Mouse (Mus musculus): ENCODE results near the gene Cnga3. TPM values are rescaled to one million over a fixed set of nuclear protein-coding genes. Genes with fewer than 3 reads are reported as not detected.
A peak's percentile ranks its signal among the peaks of the same experiment; 100 is the strongest.

The Cnga3 gene
- 0.08 TPM in 2 replicates for polyA plus RNA-seq (2015; fragmentation: Nextera tagmentation; extraction: Ambion mirVana)

DNA sequence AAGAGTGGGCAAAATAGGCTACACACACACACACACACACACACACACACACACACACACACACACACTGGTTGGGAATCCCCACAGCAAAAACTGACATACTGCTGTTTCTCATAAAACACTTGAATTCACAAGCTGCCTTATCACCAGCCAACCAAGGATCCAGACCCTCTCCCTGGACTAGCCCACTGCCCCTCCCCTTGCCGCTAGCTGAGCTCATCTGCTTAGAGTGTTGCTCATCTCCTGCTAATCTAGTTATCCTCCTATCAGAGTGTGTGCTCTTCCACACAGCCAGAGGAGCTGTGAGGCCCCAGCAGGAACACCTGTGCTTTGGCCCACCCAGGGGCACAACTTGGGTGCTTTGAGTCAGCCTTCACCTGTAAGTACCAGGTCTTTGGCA is at the start of gene Cnga3:
Gene Cnga3 (plus strand): TSS at position 291 of the 400 bp plus-strand sequence.
- Histone ChIP-seq H3K27me3 (replicated peaks) (0 out of 2 replicates have a peak, but pooled peaks cover 5% of the 10 kb centered on the region), H3K4me3 (replicated peaks) (no peak within 1 kb of the TSS), H3K4me2 (no peak within 1 kb of the TSS), H3K27ac (replicated peaks) (no peak within 1 kb of the TSS), H3K36me3 (no peaks in the 10 kb centered on the region), H3K4me1 (peaks cover 8% of the 10 kb centered on the region), H3K9me3 (replicated peaks) (no peaks in the 10 kb centered on the region), H3K9ac (replicated peaks) (no peak within 1 kb of the TSS)
- 57% methylated on average over 1 of the region's 1 CpGs for WGBS
- ATAC-seq (ENCODE audit: low FRiP score), result no peak

DNA sequence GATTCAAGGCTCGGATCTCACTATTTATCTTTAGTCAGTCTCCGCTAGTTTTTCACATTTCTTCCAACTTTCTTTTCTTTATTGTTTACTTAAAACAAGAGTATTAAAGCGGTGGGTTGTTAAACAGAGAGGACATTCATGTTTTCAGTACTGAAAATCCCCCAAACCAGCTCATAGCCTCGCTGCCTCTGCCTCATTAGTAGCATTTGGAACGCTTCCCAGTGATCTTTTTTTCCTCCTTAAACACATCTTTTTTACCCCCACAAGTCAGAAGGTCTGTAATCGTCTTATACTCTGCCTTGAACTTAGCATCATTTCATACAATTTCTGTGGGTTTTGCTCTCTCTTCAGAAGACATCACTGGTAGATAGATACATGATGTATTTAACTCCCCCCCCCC is 48.2 kb upstream of the Cnga3 start:
- Histone ChIP-seq H3K4me3 (replicated peaks) (no peak overlapping the region), H3K9ac (replicated peaks) (no peak overlapping the region), H3K4me2 (no peak overlapping the region), H3K4me1 (no peaks in the 10 kb centered on the region), H3K27ac (replicated peaks) (no peak overlapping the region), H3K9me3 (replicated peaks) (no peaks in the 10 kb centered on the region), H3K36me3 (no peaks in the 10 kb centered on the region), H3K27me3 (replicated peaks) (no peaks in the 10 kb centered on the region)
- ATAC-seq (ENCODE audit: low FRiP score), result no peak
- 50% methylated on average over 6 of the region's 6 CpGs for WGBS

DNA sequence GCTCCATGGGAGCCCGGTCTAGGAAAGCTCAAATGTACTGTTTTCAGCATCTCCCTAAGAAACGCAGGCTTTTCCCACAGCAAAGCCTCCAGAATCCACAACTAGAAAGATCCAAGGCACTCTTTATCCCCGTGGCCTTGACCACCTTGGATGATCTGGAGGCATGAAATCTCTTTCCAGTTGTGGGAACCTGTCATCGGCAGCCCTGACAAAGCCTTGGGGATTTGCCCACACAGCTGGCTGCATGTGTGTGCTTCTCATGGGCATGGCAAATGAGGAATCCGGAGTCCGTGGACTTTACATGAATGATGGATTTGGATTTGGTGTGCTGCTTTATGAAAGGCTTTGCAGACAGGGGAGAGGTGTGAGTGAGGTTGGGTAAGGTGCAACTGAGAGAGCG is 46.3 kb upstream of the Cnga3 start:
- Histone ChIP-seq H3K27ac (replicated peaks) (no peak overlapping the region), H3K4me1 (no peaks in the 10 kb centered on the region), H3K4me3 (replicated peaks) (no peak overlapping the region), H3K27me3 (replicated peaks) (no peaks in the 10 kb centered on the region), H3K4me2 (no peak overlapping the region), H3K36me3 (no peaks in the 10 kb centered on the region), H3K9me3 (replicated peaks) (no peaks in the 10 kb centered on the region), H3K9ac (replicated peaks) (no peak overlapping the region)
- no peak for ATAC-seq (ENCODE audit: low FRiP score)
- 80% methylated on average over 7 of the region's 7 CpGs for WGBS

DNA sequence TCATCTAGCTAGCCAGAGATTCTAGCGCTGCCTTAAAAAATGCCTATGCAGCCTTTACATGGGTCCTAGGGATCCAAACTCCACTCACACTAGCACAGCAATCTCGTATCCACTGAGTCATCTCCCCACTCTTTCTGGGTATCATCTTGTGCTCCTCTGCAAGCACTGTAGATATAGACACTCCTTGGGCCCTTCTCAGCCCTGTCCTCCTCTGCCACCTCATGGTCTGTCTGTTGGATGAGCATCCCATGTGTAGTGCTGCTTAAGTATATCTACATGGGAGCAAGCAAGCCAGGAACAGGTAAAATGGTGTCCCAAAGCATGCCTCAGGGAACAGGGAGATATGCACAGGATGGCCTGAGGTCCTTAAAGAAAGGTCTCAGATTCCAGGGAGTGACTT is 36.4 kb upstream of the Cnga3 start:
- Histone ChIP-seq H3K36me3 (no peaks in the 10 kb centered on the region), H3K4me1 (no peaks in the 10 kb centered on the region), H3K9me3 (replicated peaks) (no peaks in the 10 kb centered on the region), H3K27ac (replicated peaks) (no peak overlapping the region), H3K9ac (replicated peaks) (no peak overlapping the region), H3K4me2 (no peak overlapping the region), H3K4me3 (replicated peaks) (no peak overlapping the region), H3K27me3 (replicated peaks) (no peaks in the 10 kb centered on the region)
- ATAC-seq (ENCODE audit: low FRiP score), result no peak
- 84% methylated on average over 2 of the region's 2 CpGs for WGBS

DNA sequence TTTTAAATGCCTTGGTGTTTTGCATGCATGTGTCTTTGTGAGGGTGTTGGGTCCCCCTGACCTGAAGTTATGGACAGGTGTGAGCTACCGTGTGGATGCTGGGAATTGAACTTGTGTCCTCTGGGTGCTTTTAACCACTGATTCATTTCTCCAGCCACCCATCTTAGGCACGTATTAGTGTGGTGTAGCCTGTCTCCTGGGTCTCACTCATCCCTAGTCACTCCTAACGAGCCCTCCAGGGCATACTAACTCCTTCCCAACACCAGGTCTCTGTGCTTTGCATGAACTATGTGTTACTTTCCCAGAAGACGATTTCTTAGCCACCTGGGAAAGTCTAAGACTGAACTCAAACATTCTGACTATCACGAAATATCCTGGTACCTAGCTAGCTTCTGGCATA is 34.4 kb upstream of the Cnga3 start:
- ATAC-seq (ENCODE audit: low FRiP score), result no peak
- no peak overlapping the region for H3K4me3 ChIP-seq (replicated peaks)
- H3K36me3 ChIP-seq, result no peaks in the 10 kb centered on the region
- no peak overlapping the region for H3K4me2 ChIP-seq
- H3K27me3 ChIP-seq (replicated peaks), result no peaks in the 10 kb centered on the region
- no peaks in the 10 kb centered on the region for H3K9me3 ChIP-seq (replicated peaks)
- no peaks in the 10 kb centered on the region for H3K4me1 ChIP-seq
- no peak overlapping the region for H3K9ac ChIP-seq (replicated peaks)
- no peak overlapping the region for H3K27ac ChIP-seq (replicated peaks)
- WGBS, result 74% methylated on average over 5 of the region's 5 CpGs

DNA sequence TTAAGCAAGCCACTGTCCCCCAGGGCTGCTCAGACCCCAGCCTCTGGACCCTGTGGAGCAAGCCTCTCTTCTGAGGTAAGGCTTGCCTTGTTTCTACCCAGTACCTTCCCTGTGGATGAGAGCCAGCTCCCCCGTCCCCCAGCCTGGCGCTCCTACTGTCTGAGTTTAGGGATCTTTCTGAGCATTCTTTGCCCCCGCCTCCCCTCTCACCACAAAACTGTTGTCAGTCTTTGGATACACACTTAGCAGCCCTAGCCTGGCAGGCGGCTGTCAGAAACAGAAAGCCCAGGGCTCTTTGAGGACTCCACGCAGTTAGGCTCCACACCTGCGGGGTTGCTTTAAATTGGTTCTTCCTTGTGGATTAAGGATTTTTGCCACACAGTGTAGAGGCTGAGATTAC is 27.2 kb upstream of the Cnga3 start:
- no peaks in the 10 kb centered on the region for H3K4me1 ChIP-seq
- no peaks in the 10 kb centered on the region for H3K9me3 ChIP-seq (replicated peaks)
- WGBS, result 84% methylated on average over 6 of the region's 6 CpGs
- no peak overlapping the region for H3K4me2 ChIP-seq
- H3K27me3 ChIP-seq (replicated peaks), result no peaks in the 10 kb centered on the region
- H3K4me3 ChIP-seq (replicated peaks), result no peak overlapping the region
- H3K27ac ChIP-seq (replicated peaks), result no peak overlapping the region
- H3K9ac ChIP-seq (replicated peaks), result no peak overlapping the region
- no peaks in the 10 kb centered on the region for H3K36me3 ChIP-seq
- no peak for ATAC-seq (ENCODE audit: low FRiP score)

DNA sequence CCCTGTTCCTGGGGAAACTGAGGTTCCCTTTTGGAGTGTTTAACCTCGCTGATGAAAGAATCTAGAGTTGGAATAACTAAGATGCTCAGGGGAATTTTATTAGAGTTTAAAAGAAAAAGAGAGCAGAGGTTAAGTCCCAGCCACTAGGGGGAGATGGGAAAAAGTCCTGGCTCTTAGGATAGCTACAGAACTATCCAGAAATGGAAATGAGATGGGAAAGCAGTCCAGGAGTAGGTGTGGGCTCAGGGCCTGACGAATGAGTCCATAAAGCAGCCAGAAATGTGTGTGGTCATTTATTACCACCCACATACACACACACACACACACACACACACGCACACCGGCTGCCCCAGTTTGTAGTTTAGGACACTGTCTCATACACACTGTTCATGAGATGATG is 19.6 kb upstream of the Cnga3 start:
- H3K4me2 ChIP-seq, result no peak overlapping the region
- no peaks in the 10 kb centered on the region for H3K27me3 ChIP-seq (replicated peaks)
- H3K36me3 ChIP-seq, result no peaks in the 10 kb centered on the region
- no peak for ATAC-seq (ENCODE audit: low FRiP score)
- H3K4me3 ChIP-seq (replicated peaks), result no peak overlapping the region
- no peaks in the 10 kb centered on the region for H3K9me3 ChIP-seq (replicated peaks)
- whole genome bisulfite sequencing, result 66% methylated on average over 4 of the region's 4 CpGs
- H3K27ac ChIP-seq (replicated peaks), result no peak overlapping the region
- no peak overlapping the region for H3K9ac ChIP-seq (replicated peaks)
- H3K4me1 ChIP-seq, result no peaks in the 10 kb centered on the region

DNA sequence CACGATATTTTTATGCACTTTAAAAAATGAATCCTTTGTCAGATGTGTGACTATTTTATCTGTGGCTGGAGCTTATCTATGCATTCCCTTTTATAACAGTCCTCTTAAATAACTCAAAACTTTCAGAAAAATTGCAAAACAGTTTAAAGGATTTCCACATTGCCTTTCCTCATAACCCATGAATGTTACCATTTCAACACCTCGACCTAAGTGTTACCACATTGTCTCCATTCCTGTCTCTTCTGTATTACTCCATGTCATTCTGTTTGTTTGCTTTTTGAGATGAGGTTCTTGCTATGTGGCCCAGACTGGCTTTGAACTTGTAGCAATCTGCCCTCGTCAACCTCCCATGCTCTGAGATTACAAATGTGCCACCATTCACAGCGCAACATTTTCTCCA is 12.8 kb upstream of the Cnga3 start:
- Histone ChIP-seq H3K4me1 (no peaks in the 10 kb centered on the region), H3K4me2 (no peak overlapping the region), H3K36me3 (no peaks in the 10 kb centered on the region), H3K4me3 (replicated peaks) (no peak overlapping the region), H3K9me3 (replicated peaks) (no peaks in the 10 kb centered on the region), H3K9ac (replicated peaks) (no peak overlapping the region), H3K27me3 (replicated peaks) (no peaks in the 10 kb centered on the region), H3K27ac (replicated peaks) (no peak overlapping the region)
- no peak for ATAC-seq (ENCODE audit: low FRiP score)
- WGBS, result 93% methylated on average over 4 of the region's 4 CpGs

DNA sequence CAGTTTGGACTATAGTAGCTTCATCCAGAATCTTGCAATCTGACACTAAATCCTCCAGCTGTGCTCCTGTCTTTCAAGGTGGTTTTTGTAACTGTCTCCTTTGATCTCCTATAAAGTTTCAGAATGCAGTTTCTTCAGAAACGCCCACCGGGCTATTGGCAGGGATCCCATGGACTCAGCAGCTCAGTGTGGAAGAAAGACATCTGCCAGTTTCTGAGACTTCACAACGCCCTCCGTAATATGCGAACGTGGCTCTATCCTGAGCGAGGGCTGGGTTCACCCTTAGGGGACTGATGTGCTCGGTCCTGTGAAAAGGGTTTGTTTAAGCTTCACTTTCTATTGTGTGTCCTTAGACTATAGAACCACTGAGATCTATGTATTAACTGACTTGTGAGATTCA is 6.5 kb upstream of the Cnga3 start:
- no peak overlapping the region for H3K4me2 ChIP-seq
- H3K9me3 ChIP-seq (replicated peaks), result no peaks in the 10 kb centered on the region
- H3K36me3 ChIP-seq, result no peaks in the 10 kb centered on the region
- no peak for ATAC-seq (ENCODE audit: low FRiP score)
- WGBS, result 88% methylated on average over 8 of the region's 8 CpGs
- no peak overlapping the region for H3K27ac ChIP-seq (replicated peaks)
- no peak overlapping the region for H3K4me3 ChIP-seq (replicated peaks)
- no peaks in the 10 kb centered on the region for H3K27me3 ChIP-seq (replicated peaks)
- H3K4me1 ChIP-seq, result no peaks in the 10 kb centered on the region
- no peak overlapping the region for H3K9ac ChIP-seq (replicated peaks)

DNA sequence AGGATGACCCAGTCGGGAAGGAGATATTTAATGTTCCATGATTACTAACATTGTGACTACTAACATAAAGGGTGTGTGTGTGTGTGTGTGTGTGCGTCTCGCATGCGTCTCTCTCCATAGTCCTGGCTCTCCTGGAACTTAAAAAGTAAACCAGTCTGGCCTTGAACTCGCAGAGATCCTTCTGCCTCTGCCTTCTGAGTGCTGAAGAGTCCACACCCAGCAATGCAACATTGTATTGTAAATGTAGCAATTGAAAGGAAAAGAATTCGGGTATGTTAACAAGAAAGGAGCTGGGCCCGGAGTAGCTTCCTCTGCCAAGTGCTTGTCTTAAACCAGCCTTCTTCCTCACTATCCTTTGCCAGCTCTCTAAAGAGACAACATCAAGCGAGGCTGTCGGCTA is 1.9 kb upstream of the Cnga3 start:
- no peak overlapping the region for H3K4me3 ChIP-seq (replicated peaks)

DNA sequence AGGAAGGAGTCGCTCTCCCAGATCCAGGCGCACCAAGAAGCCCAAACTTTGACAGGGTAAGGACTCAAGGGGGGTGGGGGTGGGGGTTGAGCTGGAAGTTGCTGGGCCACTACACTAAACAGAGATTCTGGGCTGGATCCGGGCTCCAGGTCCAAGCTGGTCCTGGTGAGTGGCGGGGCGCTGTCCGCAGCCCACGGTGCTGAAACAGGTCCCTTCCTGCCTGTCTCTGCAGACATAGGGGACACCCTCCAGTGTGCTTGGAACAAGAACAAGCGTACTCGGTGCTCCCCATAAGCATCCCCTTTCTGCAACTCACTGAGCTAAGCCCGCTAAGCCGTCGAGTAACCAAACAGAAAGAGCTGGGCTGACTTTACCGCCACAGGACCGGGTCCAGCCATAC is 4.2 kb downstream of the Cnga3 start:
- 0 out of 2 replicates have a peak, but pooled peaks cover 5% of the 10 kb centered on the region for H3K27me3 ChIP-seq (replicated peaks)
- no peaks in the 10 kb centered on the region for H3K36me3 ChIP-seq
- H3K4me1 ChIP-seq, result peaks cover 24% of the 10 kb centered on the region
- H3K9ac ChIP-seq (replicated peaks), result no peak overlapping the region
- H3K27ac ChIP-seq (replicated peaks), result no peak overlapping the region
- no peak overlapping the region for H3K4me3 ChIP-seq (replicated peaks)
- no peak overlapping the region for H3K4me2 ChIP-seq
- H3K9me3 ChIP-seq (replicated peaks), result no peaks in the 10 kb centered on the region
- WGBS, result 10% methylated on average over 14 of the region's 14 CpGs
- no peak for ATAC-seq (ENCODE audit: low FRiP score)

More for the DNA sequence above, 1.9 kb upstream of the Cnga3 start:
- no peak overlapping the region for H3K9ac ChIP-seq (replicated peaks)
- H3K27me3 ChIP-seq (replicated peaks), result 0 out of 2 replicates have a peak, but pooled peaks cover 2% of the 10 kb centered on the region
- no peak overlapping the region for H3K4me2 ChIP-seq
- no peaks in the 10 kb centered on the region for H3K4me1 ChIP-seq
- ATAC-seq (ENCODE audit: low FRiP score), result no peak
- H3K27ac ChIP-seq (replicated peaks), result no peak overlapping the region
- no peaks in the 10 kb centered on the region for H3K36me3 ChIP-seq
- no peaks in the 10 kb centered on the region for H3K9me3 ChIP-seq (replicated peaks)
- 90% methylated on average over 9 of the region's 9 CpGs for WGBS

DNA sequence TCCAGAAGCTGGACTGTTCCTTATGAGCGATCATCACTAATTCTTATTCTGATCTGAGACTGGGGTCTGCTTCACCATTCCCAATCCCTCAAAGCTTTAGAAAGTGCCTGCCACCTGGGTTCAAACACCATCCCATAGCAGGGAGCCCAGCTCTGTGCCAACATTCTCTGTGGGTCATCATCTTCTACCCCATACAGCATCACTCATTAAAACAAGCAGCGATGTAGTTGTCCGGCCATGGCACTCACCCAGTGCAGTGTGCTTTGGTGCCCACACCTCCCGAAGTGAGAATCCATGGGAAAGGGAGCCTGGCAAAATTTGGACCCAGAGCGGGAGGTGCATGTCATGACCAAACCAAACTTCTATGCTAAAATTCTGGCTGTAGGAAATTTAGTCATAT is 5.4 kb downstream of the Cnga3 start:
- no peaks in the 10 kb centered on the region for H3K36me3 ChIP-seq
- H3K4me2 ChIP-seq, result no peak overlapping the region
- H3K9me3 ChIP-seq (replicated peaks), result no peaks in the 10 kb centered on the region
- no peak overlapping the region for H3K4me3 ChIP-seq (replicated peaks)
- 0 out of 2 replicates have a peak, but pooled peaks have one; percentile 10 for ATAC-seq (ENCODE audit: low FRiP score)
- H3K27ac ChIP-seq (replicated peaks), result peak overlapping the region; percentile 54
- 0 out of 2 replicates have a peak, but pooled peaks cover 5% of the 10 kb centered on the region for H3K27me3 ChIP-seq (replicated peaks)
- no peak overlapping the region for H3K9ac ChIP-seq (replicated peaks)
- peaks cover 24% of the 10 kb centered on the region for H3K4me1 ChIP-seq
- 79% methylated on average over 5 of the region's 5 CpGs for WGBS

All from neural tube, embryonic 15.5 days (tissue).